Mouse (Mus musculus) heart, embryonic 13.5 days (tissue): ENCODE data around the gene Ipcef1. TPM values are rescaled to one million over a fixed set of nuclear protein-coding genes. Genes with fewer than 3 reads are reported as not detected.

Source experiments
- ATAC-seq: fragments of 200-750 bp; cut with Nextera tagmentation; 2 replicates; pipeline ENCODE4 v1.8.0; 2017; ENCODE audit warnings: moderate TSS enrichment; ENCODE audit not compliant: insufficient number of reproducible peaks, low FRiP score, low TSS enrichment; ENCODE audit errors: extremely low read depth
- H3K27ac ChIP-seq: fragments of 300-500 bp; sonication (generic); replicated peaks from 2 replicates; pipeline ENCODE4 v1.5.1; 2015; ENCODE audit warnings: moderate library complexity, mild to moderate bottlenecking, inconsistent platforms
- H3K27me3 ChIP-seq: fragments of 300-500 bp; sonication (generic); replicated peaks from 2 replicates; pipeline ENCODE4 v1.6.1; 2015; ENCODE audit warnings: mild to moderate bottlenecking, inconsistent platforms
- H3K36me3 ChIP-seq: fragments of 300-500 bp; sonication (generic); 2 replicates; pipeline ENCODE4 v1.6.1; 2015; ENCODE audit warnings: mild to moderate bottlenecking, inconsistent platforms
- H3K4me1 ChIP-seq: fragments of 300-500 bp; sonication (generic); 2 replicates; pipeline ENCODE4 v1.6.1; 2015; ENCODE audit warnings: inconsistent platforms
- H3K4me2 ChIP-seq: fragments of 300-500 bp; sonication (generic); 2 replicates; pipeline ENCODE4 v1.6.1; 2015; ENCODE audit warnings: inconsistent platforms, mild to moderate bottlenecking, moderate library complexity
- H3K4me3 ChIP-seq: fragments of 300-500 bp; sonication (generic); 2 replicates; pipeline ENCODE4 v1.5.1; 2015; ENCODE audit warnings: moderate library complexity, mild to moderate bottlenecking, inconsistent platforms
- H3K9ac ChIP-seq: fragments of 300-500 bp; sonication (generic); 2 replicates; pipeline ENCODE4 v1.6.1; 2015; ENCODE audit warnings: inconsistent platforms, mild to moderate bottlenecking, moderate library complexity
- H3K9me3 ChIP-seq: fragments of 300-500 bp; sonication (generic); 2 replicates; pipeline ENCODE4 v1.6.1; 2016; ENCODE audit warnings: inconsistent platforms
- WGBS: fragments of 180-500 bp; shearing (Covaris S2); methylation state at CpG from one replicate; pipeline ENCODE4 v1.1.7; 2015; ENCODE audit warnings: mixed read lengths; 5-methylcytosine and 5-hydroxymethylcytosine counted together
- polyA plus RNA-seq: library from polyadenylated mRNA; unstranded; fragments of >200 nt; fragmentation: Nextera tagmentation; extraction: Ambion mirVana; gene quantifications from 2 replicates; pipeline ENCODE4 v1.2.1, GENCODE M21; 2015

Gene Ipcef1
- polyA plus RNA-seq, 1 experiment from 2014 or later = 0.15 TPM

DNA sequence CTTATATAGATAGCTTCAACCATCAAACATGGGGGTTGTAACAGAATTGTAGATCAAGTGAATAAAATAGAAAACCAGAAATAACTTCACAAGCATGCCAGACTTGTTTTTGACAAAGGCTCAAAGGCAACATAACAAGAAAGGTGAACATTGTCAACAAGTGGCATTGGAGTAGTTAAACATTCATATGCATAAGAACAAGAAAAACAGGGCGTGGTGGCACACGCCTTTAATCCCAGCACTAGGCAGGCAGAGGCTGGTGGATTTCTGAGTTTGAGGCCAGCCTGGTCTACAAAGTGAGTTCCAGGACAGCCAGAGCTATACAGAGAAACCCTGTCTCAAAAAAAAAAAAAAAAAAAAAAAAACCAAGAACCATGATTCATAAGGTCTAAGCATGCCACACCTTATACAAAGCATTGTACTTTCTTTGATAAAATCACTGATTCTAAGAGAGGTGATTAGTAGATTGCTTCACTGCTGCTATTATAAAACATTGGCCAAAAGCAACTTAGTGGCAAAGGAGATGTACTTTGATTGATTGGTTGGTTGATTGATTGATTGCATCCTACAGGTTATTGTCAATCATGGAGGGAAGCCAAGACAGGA lies 173.9 kb downstream of the Ipcef1 start:
- no peak for ATAC-seq

DNA sequence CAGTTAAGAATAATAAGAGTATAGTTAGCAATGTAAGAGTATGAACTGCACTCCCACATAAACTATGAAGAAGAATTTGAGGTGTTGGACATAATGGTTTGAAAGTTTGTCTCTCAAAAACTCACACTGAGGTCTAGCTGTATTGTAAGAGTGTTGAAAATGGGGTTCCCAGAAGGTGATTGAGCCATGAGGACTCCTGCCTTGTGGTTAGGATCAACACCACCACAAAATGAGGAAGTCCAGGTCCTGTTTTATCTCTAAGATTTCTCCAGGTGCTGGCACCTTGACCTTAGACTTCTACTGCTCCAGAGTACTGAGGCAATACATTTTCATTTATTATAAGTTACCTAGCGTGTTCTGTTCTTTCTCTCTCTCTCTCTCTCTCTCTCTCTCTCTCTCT lies 178.4 kb downstream of the Ipcef1 start:
- H3K27me3 ChIP-seq = no peaks in the 10 kb centered on the region
- H3K36me3 ChIP-seq = no peaks in the 10 kb centered on the region
- WGBS = 89% methylated on average over 1 of the region's 1 CpGs

More for the DNA sequence above, 173.9 kb downstream of the Ipcef1 start:
- peaks cover 8% of the 10 kb centered on the region; the same call in 1 of the 2 replicates for H3K9me3 ChIP-seq
- H3K4me3 ChIP-seq = no peak overlapping the region
- H3K9ac ChIP-seq = no peak overlapping the region
- H3K4me2 ChIP-seq = no peak overlapping the region
- no peaks in the 10 kb centered on the region for H3K36me3 ChIP-seq
- H3K4me1 ChIP-seq = no peaks in the 10 kb centered on the region
- WGBS = 75% methylated on average over 2 of the region's 2 CpGs
- H3K27me3 ChIP-seq = no peaks in the 10 kb centered on the region
- no peak overlapping the region for H3K27ac ChIP-seq

DNA sequence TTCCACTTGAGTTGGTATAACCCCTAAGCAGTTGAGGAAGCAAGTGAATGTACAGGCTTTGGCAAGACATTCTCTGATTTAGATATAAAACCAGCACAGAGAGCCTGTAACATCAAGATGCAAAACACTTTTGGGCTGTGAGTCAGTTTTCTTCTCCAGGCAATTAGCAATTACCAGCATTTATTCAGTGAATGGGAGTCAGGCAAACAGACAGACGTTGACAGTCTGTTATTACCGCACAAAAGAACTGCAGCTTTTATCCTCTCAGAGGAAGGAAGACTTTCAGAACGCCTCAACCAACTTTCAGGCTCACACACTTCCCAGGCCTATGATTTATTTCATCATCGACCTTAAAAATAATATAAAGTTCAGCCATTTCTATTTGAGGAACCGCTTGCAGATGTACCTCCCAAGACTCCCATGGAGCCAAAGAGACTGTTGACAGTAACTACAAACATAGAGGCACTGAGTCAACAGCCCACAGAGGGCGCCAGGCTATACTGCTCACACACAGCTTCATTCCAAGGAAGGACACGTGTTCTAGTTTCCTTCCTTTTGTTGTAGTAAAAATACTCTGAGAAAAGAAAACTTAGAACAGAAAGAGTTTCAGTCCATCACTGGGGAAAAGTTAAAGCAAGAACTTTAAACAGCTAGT lies 180.7 kb downstream of the Ipcef1 start:
- Histone ChIP-seq H3K4me2 (no peak overlapping the region), H3K4me3 (no peak overlapping the region), H3K36me3 (no peaks in the 10 kb centered on the region), H3K4me1 (no peaks in the 10 kb centered on the region), H3K9ac (no peak overlapping the region), H3K27ac (no peak overlapping the region), H3K27me3 (no peaks in the 10 kb centered on the region), H3K9me3 (peaks cover 22% of the 10 kb centered on the region)
- 76% methylated on average over 7 of the region's 7 CpGs for WGBS
- no peak for ATAC-seq

More for the DNA sequence above, 178.4 kb downstream of the Ipcef1 start:
- H3K9ac ChIP-seq = no peak overlapping the region
- ATAC-seq = no peak
- no peak overlapping the region for H3K4me2 ChIP-seq
- no peaks in the 10 kb centered on the region for H3K4me1 ChIP-seq
- H3K9me3 ChIP-seq = peaks cover 16% of the 10 kb centered on the region
- H3K4me3 ChIP-seq = no peak overlapping the region
- H3K27ac ChIP-seq = no peak overlapping the region

DNA sequence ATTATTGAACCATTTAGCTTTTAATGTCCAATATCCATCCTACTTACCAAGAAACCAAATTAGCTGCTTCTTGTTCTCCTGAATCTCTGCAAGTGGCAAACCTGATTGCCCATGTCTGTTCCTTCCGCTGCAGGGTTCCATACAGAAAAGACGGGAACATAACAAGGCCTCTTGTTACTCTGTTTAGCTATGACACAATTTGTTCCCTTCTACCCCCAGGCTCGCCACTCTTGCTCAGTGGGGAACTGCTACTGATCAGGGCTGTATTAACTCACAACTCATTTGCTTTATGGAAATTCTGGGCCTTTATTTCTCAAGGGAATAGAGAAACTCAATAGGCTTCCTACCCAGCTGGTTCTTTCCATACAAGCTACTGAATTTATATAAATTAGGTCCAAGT lies 196.5 kb downstream of the Ipcef1 start:
- Histone ChIP-seq H3K9ac (no peak overlapping the region), H3K4me3 (no peak overlapping the region), H3K36me3 (no peaks in the 10 kb centered on the region), H3K9me3 (no peaks in the 10 kb centered on the region), H3K27ac (no peak overlapping the region), H3K4me1 (no peaks in the 10 kb centered on the region), H3K27me3 (no peaks in the 10 kb centered on the region), H3K4me2 (no peak overlapping the region)
- 72% methylated on average over 3 of the region's 3 CpGs for WGBS
- ATAC-seq = no peak

DNA sequence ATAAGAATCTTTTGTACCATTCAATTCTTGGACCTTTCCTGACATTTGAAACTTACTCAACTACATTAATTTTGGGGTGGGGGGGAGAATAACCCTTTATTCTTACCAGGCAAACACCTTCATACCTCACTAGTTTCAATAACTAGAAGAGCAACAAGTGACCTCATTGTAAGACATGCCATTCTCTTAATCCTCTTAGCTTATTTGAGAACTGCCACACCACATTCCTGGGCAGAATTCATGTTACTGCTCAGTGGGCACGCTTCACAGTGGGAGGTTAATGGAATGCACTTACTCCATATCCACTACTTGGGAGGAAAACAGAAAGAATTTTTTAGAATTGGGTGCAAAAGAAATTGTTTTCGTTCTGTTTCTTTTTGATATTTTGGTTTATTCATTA lies 203.4 kb downstream of the Ipcef1 start:
- H3K4me1 ChIP-seq = 0 out of 2 replicates have a peak, but pooled peaks cover 6% of the 10 kb centered on the region
- H3K4me2 ChIP-seq = no peak overlapping the region
- WGBS = 62% methylated on average over 2 of the region's 2 CpGs
- H3K4me3 ChIP-seq = no peak overlapping the region
- no peak overlapping the region for H3K9ac ChIP-seq
- ATAC-seq = no peak
- no peaks in the 10 kb centered on the region for H3K27me3 ChIP-seq
- no peaks in the 10 kb centered on the region for H3K36me3 ChIP-seq
- H3K9me3 ChIP-seq = no peaks in the 10 kb centered on the region
- no peak overlapping the region for H3K27ac ChIP-seq

DNA sequence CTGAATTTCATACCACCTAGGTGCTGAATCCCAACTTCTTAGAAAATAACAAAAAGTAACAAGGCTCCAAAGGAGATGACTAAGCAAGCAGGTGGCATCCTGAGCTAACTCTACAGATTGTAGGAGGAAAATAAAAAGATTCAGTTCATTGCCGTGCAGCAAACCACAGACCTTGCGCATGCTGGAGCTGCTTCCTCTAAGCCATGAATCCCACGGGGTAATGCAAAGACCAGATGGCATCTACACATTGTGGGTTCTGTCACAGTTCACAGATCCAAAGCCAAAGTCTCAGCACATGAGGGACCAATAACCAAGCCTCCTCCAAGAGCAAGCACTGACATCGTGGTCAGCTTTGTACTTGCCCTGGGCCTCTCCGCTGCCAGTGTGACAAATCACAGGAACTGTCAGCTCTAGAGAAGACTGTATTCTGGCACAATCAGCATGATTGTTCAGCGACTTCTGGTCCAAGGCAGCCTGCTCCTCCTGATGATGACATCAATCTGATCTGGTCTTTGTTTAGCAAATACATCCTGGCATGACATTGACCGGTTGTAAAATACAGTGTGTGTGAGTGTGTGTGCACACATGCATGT lies 204.0 kb downstream of the Ipcef1 start:
- Histone ChIP-seq H3K27me3 (no peaks in the 10 kb centered on the region), H3K36me3 (no peaks in the 10 kb centered on the region), H3K9me3 (no peaks in the 10 kb centered on the region), H3K4me3 (no peak overlapping the region), H3K4me1 (0 out of 2 replicates have a peak, but pooled peaks cover 6% of the 10 kb centered on the region), H3K27ac (no peak overlapping the region), H3K4me2 (no peak overlapping the region), H3K9ac (no peak overlapping the region)
- 44% methylated on average over 7 of the region's 7 CpGs for WGBS
- ATAC-seq = no peak

DNA sequence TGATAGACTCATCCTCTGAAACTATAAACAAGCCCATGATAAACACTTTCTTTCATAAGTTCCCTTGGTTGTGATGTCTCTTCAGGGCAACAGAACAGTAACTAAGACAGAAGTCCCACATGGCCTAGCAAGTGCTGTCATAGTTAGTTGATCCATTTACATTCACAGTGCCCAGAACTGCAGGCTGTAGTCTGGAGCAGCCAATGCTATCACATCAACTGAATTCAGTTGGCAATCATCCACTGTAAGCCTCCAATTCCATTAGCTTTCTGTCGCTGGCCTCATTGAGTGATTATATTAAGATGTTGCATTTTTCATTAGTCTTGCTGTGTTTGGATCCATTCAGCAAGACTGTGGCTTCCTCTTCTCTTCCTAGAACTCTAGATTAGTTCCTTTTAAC lies 206.0 kb downstream of the Ipcef1 start:
- H3K4me2 ChIP-seq = no peak overlapping the region
- H3K9ac ChIP-seq = no peak overlapping the region
- ATAC-seq = no peak
- no peak overlapping the region for H3K27ac ChIP-seq
- H3K36me3 ChIP-seq = no peaks in the 10 kb centered on the region
- no peak overlapping the region for H3K4me3 ChIP-seq
- no peaks in the 10 kb centered on the region for H3K9me3 ChIP-seq
- WGBS = 64% methylated on average over 1 of the region's 1 CpGs
- H3K4me1 ChIP-seq = 0 out of 2 replicates have a peak, but pooled peaks cover 6% of the 10 kb centered on the region
- H3K27me3 ChIP-seq = no peaks in the 10 kb centered on the region

DNA sequence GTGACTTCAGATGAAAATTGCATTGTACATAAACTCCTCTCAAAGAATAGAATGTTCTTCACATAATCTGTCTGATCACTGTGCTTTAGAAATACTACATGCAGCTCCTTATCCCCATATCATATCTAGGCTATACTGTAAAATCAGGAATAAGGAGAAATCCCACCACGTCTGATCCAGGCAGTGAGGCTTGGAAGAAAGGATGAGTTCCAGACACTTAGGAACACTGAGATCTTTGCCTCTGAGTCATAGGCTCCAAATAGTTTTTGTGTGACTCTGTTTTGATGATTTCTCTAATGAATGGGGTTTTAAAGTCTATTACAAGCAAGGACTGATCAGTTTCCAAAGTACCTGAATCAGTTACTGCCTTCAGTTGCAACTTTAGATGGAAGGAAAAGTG lies 210.1 kb downstream of the Ipcef1 start:
- no peaks in the 10 kb centered on the region for H3K9me3 ChIP-seq
- no peak for ATAC-seq
- no peak overlapping the region for H3K4me3 ChIP-seq
- H3K9ac ChIP-seq = no peak overlapping the region
- 59% methylated on average over 1 of the region's 1 CpGs for WGBS
- no peak overlapping the region for H3K4me2 ChIP-seq
- H3K27me3 ChIP-seq = no peaks in the 10 kb centered on the region
- H3K27ac ChIP-seq = no peak overlapping the region
- no peaks in the 10 kb centered on the region for H3K36me3 ChIP-seq
- no peaks in the 10 kb centered on the region for H3K4me1 ChIP-seq

Other genes starting within 250 kb of the Ipcef1 start
- gene Cnksr3, start 159.8 kb upstream of the Ipcef1 start, polyA plus RNA-seq = 5.9 and 6.3 TPM in 2 replicates